Mouse (Mus musculus) intestine, postnatal 0 days (tissue): Measurements from ENCODE around the gene Cradd. TPM values are rescaled to one million over a fixed set of nuclear protein-coding genes. Genes with fewer than 3 reads are reported as not detected.

Source experiments
- ATAC-seq: fragments of 200-750 bp; cut with Nextera tagmentation; 2 replicates; pipeline ENCODE4 v1.8.0; 2017; ENCODE audit warnings: mild to moderate bottlenecking, moderate TSS enrichment, moderate library complexity
- H3K27ac ChIP-seq: fragments of 300-500 bp; sonication (generic); 2 replicates; pipeline ENCODE4 v1.5.1; 2014; ENCODE audit warnings: mild to moderate bottlenecking, low read depth, low read length, moderate library complexity
- H3K27me3 ChIP-seq: fragments of 300-500 bp; sonication (generic); replicated peaks from 2 replicates; pipeline ENCODE4 v1.6.1; 2014; ENCODE audit warnings: low read length, mixed read lengths; ENCODE audit not compliant: control insufficient read depth, insufficient read depth
- H3K36me3 ChIP-seq: fragments of 300-500 bp; sonication (generic); 2 replicates; pipeline ENCODE4 v1.6.1; 2014; ENCODE audit warnings: mild to moderate bottlenecking, moderate library complexity; ENCODE audit not compliant: control insufficient read depth, insufficient read depth
- H3K4me1 ChIP-seq: fragments of 300-500 bp; sonication (generic); replicated peaks from 2 replicates; pipeline ENCODE4 v1.6.1; 2014; ENCODE audit warnings: antibody characterized with exemption, low read length, mixed read lengths; ENCODE audit not compliant: control insufficient read depth, insufficient read depth
- H3K4me2 ChIP-seq: fragments of 300-500 bp; sonication (generic); replicated peaks from 2 replicates; pipeline ENCODE4 v1.6.1; 2014; ENCODE audit warnings: low read depth, mild to moderate bottlenecking, moderate library complexity
- H3K4me3 ChIP-seq: fragments of 300-500 bp; sonication (generic); 2 replicates; pipeline ENCODE4 v1.5.1; 2014; ENCODE audit warnings: low read depth, low read length
- H3K9ac ChIP-seq: fragments of 300-500 bp; sonication (generic); 2 replicates; pipeline ENCODE4 v1.6.1; 2014; ENCODE audit warnings: mild to moderate bottlenecking, low read depth, low read length
- H3K9me3 ChIP-seq: fragments of 300-500 bp; sonication (generic); 2 replicates; pipeline ENCODE4 v1.6.1; 2016; ENCODE audit warnings: mixed run types; ENCODE audit not compliant: control insufficient read depth
- CTCF ChIP-seq: sonication (generic); IDR thresholded peaks from 2 replicates; pipeline ENCODE4 v1.5.1; 2016; ENCODE audit warnings: low read depth, mild to moderate bottlenecking, control low read depth, antibody characterized with exemption, moderate library complexity
- WGBS: fragments of 180-500 bp; shearing (Covaris S2); extraction: QIAGEN DNeasy Blood & Tissue Kit; methylation state at CpG from one replicate; pipeline ENCODE4 v1.1.7; 2014; 5-methylcytosine and 5-hydroxymethylcytosine counted together
- polyA plus RNA-seq: library from polyadenylated mRNA; unstranded; fragments of >200 nt; fragmentation: Nextera tagmentation; extraction: Ambion mirVana; gene quantifications from 2 replicates; pipeline ENCODE4 v1.2.1, GENCODE M21; 2015

The Cradd gene
- polyA plus RNA-seq, 1 experiment from 2014 or later: 12.5 TPM

DNA sequence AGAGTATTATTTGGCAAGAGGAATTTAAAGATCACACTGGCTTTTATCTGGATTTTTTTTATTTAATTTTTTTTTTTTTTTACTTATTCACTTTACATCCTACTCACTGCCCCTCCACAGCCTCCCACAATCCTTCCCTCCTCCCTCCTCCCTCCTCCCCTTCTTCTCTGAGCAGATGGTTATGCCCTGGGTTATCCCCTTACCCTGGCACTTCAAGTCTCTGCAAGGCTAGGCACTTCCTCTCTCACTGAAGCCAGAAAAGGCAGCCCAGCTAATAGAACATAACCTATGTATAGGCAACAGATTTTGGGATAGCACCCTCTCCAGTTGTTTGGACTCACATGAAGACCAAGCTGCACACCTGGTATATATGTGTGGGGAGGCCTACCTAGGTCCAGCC, 183.7 kb downstream of the Cradd start:
- ATAC-seq: no peak
- no peak overlapping the region for H3K9ac ChIP-seq
- H3K4me1 ChIP-seq: peaks cover 18% of the 10 kb centered on the region
- no peak for TF ChIP-seq CTCF
- no peaks in the 10 kb centered on the region for H3K9me3 ChIP-seq
- no peaks in the 10 kb centered on the region for H3K36me3 ChIP-seq
- H3K4me2 ChIP-seq: no peak overlapping the region
- H3K27ac ChIP-seq: no peak overlapping the region
- no peak overlapping the region for H3K4me3 ChIP-seq
- no peaks in the 10 kb centered on the region for H3K27me3 ChIP-seq

- no peak overlapping the region for H3K4me2 ChIP-seq
- no peak overlapping the region for H3K4me3 ChIP-seq
- TF ChIP-seq CTCF: no peak
- no peaks in the 10 kb centered on the region for H3K36me3 ChIP-seq
- H3K4me1 ChIP-seq: peaks cover 13% of the 10 kb centered on the region
- H3K9me3 ChIP-seq: no peaks in the 10 kb centered on the region
- WGBS: 80% methylated on average over 8 of the region's 8 CpGs
- no peaks in the 10 kb centered on the region for H3K27me3 ChIP-seq
- no peak overlapping the region for H3K9ac ChIP-seq
- H3K27ac ChIP-seq: no peak overlapping the region
- ATAC-seq: no peak
Observed at GRCm38 (mm10) chr10:95139645-95140044, 184.3 kb downstream of the Cradd start.

GRCm38 (mm10) chr10:95133057-95133456, 190.9 kb downstream of the Cradd start:
- Histone ChIP-seq H3K36me3 (no peaks in the 10 kb centered on the region), H3K4me3 (no peak overlapping the region), H3K9ac (no peak overlapping the region), H3K9me3 (no peaks in the 10 kb centered on the region), H3K27ac (no peak overlapping the region), H3K4me2 (no peak overlapping the region), H3K27me3 (no peaks in the 10 kb centered on the region), H3K4me1 (no peaks in the 10 kb centered on the region)
- TF ChIP-seq CTCF: no peak
- no peak for ATAC-seq
- 67% methylated on average over 4 of the region's 4 CpGs for WGBS

Other genes starting within 250 kb of the Cradd start
- gene Socs2, start 93.0 kb upstream of the Cradd start, polyA plus RNA-seq: 158 and 160 TPM in 2 replicates
- 221 and 233 TPM in 2 replicates for gene Mrpl42, start 177.8 kb upstream of the Cradd start, polyA plus RNA-seq
- 154 and 167 TPM in 2 replicates for gene Ube2n, start 191.0 kb upstream of the Cradd start, polyA plus RNA-seq
- gene Nudt4, start 240.0 kb upstream of the Cradd start, polyA plus RNA-seq: 105 and 107 TPM in 2 replicates